Mouse (Mus musculus): ENCODE data around the gene Upf1.

GRCm38 (mm10) chr8:70394269-70394998, 41.4 kb upstream of the Upf1 start:
- TF ChIP-seq CTCF (IDR thresholded peaks at IDR 0.05; ENCODE audit: control insufficient read depth, insufficient read depth, low read length) (no peak), POLR2A (IDR thresholded peaks at IDR 0.05; ENCODE audit: borderline replicate concordance, control insufficient read depth, low read depth, low read length) (no peak)
